Mouse (Mus musculus): ENCODE measurements around the gene Usp43. TPM values are rescaled to one million over a fixed set of nuclear protein-coding genes. Genes with fewer than 3 reads are reported as not detected.

The Usp43 gene
- polyA plus RNA-seq, 1 experiment from 2014 or later, result 0.51 TPM

DNA sequence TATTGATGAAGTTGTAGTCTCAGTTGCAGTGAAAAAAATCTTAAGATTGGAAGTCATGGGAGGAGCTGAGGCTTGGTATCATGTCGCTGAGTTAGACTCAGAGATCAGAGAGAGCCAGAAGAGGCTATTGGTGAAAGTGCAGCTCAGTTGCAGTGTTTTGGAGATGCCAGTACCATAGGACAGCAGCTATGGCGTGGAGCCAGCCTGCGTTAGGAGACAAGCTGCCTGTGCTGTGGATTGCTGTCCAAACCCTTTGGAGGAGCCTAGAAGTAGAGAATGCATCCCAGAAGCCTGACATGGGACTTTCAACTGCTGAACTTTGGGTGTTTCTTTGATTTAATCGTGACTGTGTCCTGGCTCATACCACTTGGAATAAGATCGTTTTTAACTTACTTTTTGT lies 90.1 kb downstream of the Usp43 start:
- Histone ChIP-seq H3K36me3 (no peaks in the 10 kb centered on the region), H3K9me3 (no peaks in the 10 kb centered on the region), H3K9ac (no peak overlapping the region), H3K4me2 (replicated peaks) (no peak overlapping the region), H3K4me3 (no peak overlapping the region), H3K27ac (no peak overlapping the region), H3K4me1 (peaks cover 11% of the 10 kb centered on the region; the same call in 1 of the 2 replicates), H3K27me3 (no peaks in the 10 kb centered on the region)
- ATAC-seq (ENCODE audit: low FRiP score, low read depth), result no peak
- WGBS, result 70% methylated on average over 5 of the region's 5 CpGs

DNA sequence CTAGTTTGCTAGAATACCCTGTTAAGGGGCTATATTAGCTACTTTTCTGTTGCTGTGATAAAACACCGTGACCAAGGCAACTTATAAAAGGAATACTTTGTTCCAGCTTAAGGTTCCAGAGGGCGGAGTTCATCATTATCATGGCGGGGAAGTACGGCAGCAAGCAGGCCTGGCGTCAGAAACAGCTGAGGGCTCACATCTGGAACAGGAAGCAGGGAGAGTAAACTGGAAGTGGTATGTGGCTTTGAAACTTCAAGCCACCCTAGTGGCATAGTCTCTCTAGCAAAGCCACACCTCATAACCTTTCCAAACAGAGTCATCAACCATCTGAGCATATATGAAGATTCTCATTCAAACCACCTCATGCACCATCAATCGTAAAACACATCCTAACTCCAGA lies 92.4 kb downstream of the Usp43 start:
- H3K27ac ChIP-seq, result no peak overlapping the region
- no peaks in the 10 kb centered on the region for H3K36me3 ChIP-seq
- no peak overlapping the region for H3K4me2 ChIP-seq (replicated peaks)
- H3K4me3 ChIP-seq, result no peak overlapping the region
- no peaks in the 10 kb centered on the region for H3K9me3 ChIP-seq
- WGBS, result 62% methylated on average over 6 of the region's 6 CpGs
- peaks cover 11% of the 10 kb centered on the region; the same call in 1 of the 2 replicates for H3K4me1 ChIP-seq
- no peak for ATAC-seq (ENCODE audit: low FRiP score, low read depth)
- no peak overlapping the region for H3K9ac ChIP-seq
- no peaks in the 10 kb centered on the region for H3K27me3 ChIP-seq

DNA sequence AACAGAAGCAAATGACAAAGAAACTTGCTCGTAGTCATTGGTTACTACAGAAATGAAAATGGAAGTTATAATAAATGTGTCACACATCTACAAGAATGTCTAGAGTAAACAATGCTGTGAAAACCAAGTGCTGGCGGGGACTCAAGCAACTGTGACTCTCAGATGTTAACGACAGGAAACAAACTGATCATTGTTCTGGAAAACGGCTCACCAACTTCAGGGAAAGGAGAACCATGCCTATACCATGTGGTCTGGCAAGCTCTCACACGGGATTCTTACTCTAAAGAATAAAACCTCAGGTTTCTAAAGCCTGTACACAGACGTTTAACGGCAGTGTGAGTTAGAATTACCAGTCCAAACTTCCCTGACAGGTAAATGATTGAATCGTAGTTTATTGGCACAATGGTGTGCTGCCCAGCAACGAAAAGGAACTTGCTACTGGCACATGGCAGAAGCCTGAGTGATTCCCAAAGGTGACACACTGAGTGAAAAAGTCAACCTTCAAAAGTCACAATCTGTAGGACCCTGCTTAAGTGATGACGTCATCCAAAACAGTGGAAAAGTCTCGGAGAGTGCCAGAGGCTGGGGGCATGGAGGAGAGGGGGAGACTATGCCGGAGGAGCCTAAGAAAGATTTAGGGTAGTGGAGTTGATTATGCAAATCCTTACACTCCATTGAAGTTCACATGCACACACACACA lies 93.4 kb downstream of the Usp43 start:
- 37% methylated on average over 12 of the region's 12 CpGs for WGBS
- Histone ChIP-seq H3K4me1 (peaks cover 11% of the 10 kb centered on the region; the same call in 1 of the 2 replicates), H3K27ac (peak overlapping the region; percentile 44), H3K4me2 (replicated peaks) (no peak overlapping the region), H3K9ac (no peak overlapping the region), H3K27me3 (no peaks in the 10 kb centered on the region), H3K36me3 (no peaks in the 10 kb centered on the region), H3K9me3 (no peaks in the 10 kb centered on the region), H3K4me3 (no peak overlapping the region)
- ATAC-seq (ENCODE audit: low FRiP score, low read depth), result no peak

DNA sequence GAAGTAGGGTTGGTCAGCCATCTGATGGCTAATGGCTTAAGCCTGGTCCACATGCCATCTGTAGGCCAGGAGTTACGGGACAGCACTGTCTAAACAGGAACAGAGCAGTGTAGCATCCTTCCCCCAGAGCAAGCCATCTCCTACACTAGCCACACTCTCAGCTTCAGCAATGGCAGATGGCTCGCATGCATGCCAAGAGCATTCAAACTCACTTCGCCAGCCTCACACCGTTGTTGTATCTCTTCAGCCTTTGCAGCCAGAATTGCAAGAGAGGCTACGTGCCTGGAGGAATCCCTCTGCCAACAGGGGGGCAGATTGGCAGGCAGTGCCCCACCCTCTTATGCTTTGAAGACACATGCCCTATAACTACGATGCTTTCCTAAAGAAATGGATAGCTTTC lies 100.4 kb downstream of the Usp43 start:
- Histone ChIP-seq H3K9me3 (no peaks in the 10 kb centered on the region), H3K27me3 (0 out of 2 replicates have a peak, but pooled peaks cover 2% of the 10 kb centered on the region), H3K4me2 (replicated peaks) (no peak overlapping the region), H3K4me3 (no peak overlapping the region), H3K4me1 (peaks cover 10% of the 10 kb centered on the region), H3K9ac (no peak overlapping the region), H3K27ac (no peak overlapping the region), H3K36me3 (no peaks in the 10 kb centered on the region)
- WGBS, result 87% methylated on average over 6 of the region's 6 CpGs
- ATAC-seq (ENCODE audit: low FRiP score, low read depth), result no peak

DNA sequence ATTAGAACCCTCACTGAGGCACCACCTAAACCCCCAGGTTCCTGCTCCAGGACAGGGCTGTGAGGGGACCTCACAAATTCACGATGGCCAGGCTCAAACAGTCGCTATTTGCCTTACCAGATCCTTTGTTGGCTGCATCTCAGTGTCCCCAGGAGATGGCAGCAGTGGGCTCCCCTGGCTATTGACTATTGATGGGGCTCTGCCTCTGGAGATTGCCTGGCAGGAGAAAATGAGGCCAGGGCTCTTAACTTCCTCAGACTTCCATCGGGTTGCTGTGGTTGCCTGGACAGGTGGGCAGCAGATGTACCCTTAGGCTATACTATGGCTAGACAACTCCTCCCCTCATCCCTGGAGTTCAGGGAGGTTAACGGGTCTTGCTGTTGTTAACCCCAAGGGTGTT lies 101.7 kb downstream of the Usp43 start:
- H3K9me3 ChIP-seq, result no peaks in the 10 kb centered on the region
- no peaks in the 10 kb centered on the region for H3K36me3 ChIP-seq
- no peak overlapping the region for H3K4me2 ChIP-seq (replicated peaks)
- ATAC-seq (ENCODE audit: low FRiP score, low read depth), result no peak
- no peak overlapping the region for H3K4me3 ChIP-seq
- no peak overlapping the region for H3K9ac ChIP-seq
- WGBS, result 10% methylated on average over 4 of the region's 4 CpGs
- H3K27me3 ChIP-seq, result 0 out of 2 replicates have a peak, but pooled peaks cover 2% of the 10 kb centered on the region
- H3K4me1 ChIP-seq, result peaks cover 10% of the 10 kb centered on the region
- no peak overlapping the region for H3K27ac ChIP-seq

DNA sequence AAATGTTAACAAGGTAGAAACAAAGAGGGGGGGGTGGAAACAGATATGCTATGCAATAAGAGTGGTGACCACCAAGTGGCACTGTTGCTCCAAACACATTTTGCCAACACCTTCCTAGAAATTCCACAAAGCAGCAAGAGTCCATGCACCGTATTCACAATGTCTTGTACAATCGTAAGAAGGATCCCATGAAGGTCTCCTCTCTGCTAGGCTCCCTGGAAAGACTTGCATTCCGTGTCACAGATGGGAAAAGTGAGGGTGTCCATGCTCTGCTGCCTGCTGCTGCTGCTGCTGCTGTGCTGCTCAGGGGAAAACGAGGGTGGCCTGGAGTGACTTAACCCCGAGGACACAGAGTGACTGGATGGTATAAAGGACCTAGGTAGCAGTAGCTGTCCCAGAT lies 102.3 kb downstream of the Usp43 start:
- no peaks in the 10 kb centered on the region for H3K9me3 ChIP-seq
- H3K4me3 ChIP-seq, result 0 out of 2 replicates have a peak overlapping the region, but pooled peaks have one; percentile 5
- no peak overlapping the region for H3K9ac ChIP-seq
- no peak overlapping the region for H3K27ac ChIP-seq
- H3K4me1 ChIP-seq, result peaks cover 10% of the 10 kb centered on the region
- 11% methylated on average over 5 of the region's 5 CpGs for WGBS
- 0 out of 2 replicates have a peak, but pooled peaks cover 2% of the 10 kb centered on the region for H3K27me3 ChIP-seq
- no peaks in the 10 kb centered on the region for H3K36me3 ChIP-seq
- H3K4me2 ChIP-seq (replicated peaks), result peak overlapping the region; percentile 51
- no peak for ATAC-seq (ENCODE audit: low FRiP score, low read depth)

DNA sequence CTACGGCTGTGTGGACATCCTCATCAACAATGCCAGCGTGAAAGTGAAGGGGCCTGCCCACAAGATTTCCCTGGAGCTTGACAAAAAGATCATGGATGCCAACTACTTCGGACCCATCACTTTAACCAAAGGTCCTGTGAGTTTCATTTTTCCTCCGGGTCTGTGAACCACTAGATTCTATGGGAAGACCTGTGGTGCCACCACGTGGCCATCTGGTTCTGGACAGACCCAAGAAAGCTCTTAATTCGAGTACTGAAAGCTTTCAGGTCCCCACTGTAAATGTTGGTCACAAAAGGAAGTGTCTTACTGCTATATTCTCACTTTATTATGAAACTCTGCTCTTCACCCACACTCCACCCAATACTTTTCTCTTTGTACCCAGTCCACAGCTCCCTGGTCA lies 110.4 kb downstream of the Usp43 start:
- ATAC-seq (ENCODE audit: low FRiP score, low read depth), result no peak
- no peak overlapping the region for H3K9ac ChIP-seq
- H3K27me3 ChIP-seq, result no peaks in the 10 kb centered on the region
- H3K4me1 ChIP-seq, result no peaks in the 10 kb centered on the region
- WGBS, result 75% methylated on average over 6 of the region's 6 CpGs
- no peaks in the 10 kb centered on the region for H3K9me3 ChIP-seq
- no peak overlapping the region for H3K4me3 ChIP-seq
- no peak overlapping the region for H3K4me2 ChIP-seq (replicated peaks)
- H3K27ac ChIP-seq, result no peak overlapping the region
- no peaks in the 10 kb centered on the region for H3K36me3 ChIP-seq

DNA sequence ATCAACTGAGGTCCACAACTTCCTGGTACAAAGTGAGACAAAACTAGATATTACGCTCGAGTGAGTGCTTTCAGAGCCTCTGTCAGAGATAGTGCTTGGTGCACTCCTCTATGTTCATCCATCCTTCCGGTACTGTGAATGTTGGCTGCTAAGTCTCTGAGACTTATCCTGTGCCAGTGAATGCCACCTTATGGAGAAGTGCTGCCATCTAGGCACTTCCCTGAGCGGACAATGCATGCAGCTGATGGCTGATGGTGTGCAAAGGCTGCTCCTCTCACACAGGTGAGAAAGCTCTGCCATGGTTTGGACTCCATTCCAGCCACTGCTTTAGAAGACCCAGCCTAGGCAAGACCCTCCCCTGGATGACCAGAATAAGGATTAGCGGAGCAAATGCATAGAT lies 113.9 kb downstream of the Usp43 start:
- Histone ChIP-seq H3K27me3 (no peaks in the 10 kb centered on the region), H3K27ac (no peak overlapping the region), H3K4me2 (replicated peaks) (no peak overlapping the region), H3K9me3 (no peaks in the 10 kb centered on the region), H3K4me3 (no peak overlapping the region), H3K36me3 (no peaks in the 10 kb centered on the region), H3K9ac (no peak overlapping the region), H3K4me1 (no peaks in the 10 kb centered on the region)
- ATAC-seq (ENCODE audit: low FRiP score, low read depth), result no peak
- WGBS, result 85% methylated on average over 5 of the region's 5 CpGs

DNA sequence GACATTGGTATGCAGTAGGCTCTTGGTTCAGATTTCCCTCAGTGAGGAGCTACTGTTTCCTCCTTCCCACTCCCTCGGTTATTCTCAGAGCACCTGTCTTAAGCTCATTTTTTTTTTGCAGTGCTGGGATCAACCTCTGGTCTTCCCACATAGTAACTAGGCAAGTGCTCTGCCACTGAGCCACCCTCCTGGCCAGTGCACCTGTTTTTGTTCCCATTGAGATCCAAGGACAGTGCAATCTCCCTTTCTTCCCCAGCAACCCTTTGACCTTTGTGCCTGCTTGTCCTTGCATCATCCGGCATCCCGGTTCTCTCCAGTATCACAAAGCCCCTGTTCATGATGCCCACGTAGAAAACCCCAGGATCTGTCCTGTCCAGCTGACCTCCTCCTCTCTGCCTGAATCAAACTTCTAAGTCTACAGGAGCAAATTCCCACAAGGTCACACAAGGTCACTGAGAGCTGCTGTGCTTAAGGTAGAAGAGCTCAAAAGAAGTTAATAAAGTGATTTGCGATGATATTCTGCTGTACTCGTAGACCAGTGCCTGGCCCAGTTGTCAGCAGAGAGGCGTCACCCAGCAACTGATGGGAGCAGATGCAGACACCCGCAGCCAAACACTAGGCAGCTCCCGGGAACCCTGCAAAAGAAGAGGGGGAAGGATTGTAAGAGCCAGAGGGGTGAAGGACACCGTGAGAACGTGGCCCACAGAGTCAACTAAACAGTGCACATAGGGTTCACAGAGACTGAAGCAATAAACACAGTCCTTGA lies 114.9 kb downstream of the Usp43 start:
- no peak overlapping the region for H3K27ac ChIP-seq
- no peak overlapping the region for H3K4me2 ChIP-seq (replicated peaks)
- no peaks in the 10 kb centered on the region for H3K36me3 ChIP-seq
- H3K9me3 ChIP-seq, result no peaks in the 10 kb centered on the region
- H3K27me3 ChIP-seq, result no peaks in the 10 kb centered on the region
- H3K4me1 ChIP-seq, result no peaks in the 10 kb centered on the region
- no peak overlapping the region for H3K4me3 ChIP-seq
- H3K9ac ChIP-seq, result no peak overlapping the region
- WGBS, result 82% methylated on average over 11 of the region's 11 CpGs
- ATAC-seq (ENCODE audit: low FRiP score, low read depth), result no peak

DNA sequence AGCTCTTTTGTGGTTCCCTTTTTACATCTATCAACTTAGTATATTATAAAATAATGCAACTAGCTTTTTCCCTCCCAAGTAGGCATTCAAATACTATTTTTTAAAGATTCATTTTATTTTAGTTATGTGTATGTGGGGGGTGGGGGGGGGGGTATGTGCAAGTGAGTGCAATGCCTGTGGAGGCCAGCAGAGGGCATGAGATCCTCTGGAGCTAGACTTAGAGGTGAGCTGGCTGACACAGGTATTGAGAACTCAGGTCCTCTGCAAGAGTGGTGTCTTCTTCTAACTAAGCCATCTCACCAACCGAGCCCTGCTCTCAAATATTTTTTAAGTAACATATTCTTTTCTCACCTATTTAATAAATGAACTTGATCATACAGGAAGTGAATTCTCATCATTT lies 116.4 kb downstream of the Usp43 start:
- Histone ChIP-seq H3K4me1 (peaks cover 6% of the 10 kb centered on the region), H3K27me3 (no peaks in the 10 kb centered on the region), H3K36me3 (no peaks in the 10 kb centered on the region), H3K9ac (no peak overlapping the region), H3K27ac (no peak overlapping the region), H3K4me3 (no peak overlapping the region), H3K4me2 (replicated peaks) (no peak overlapping the region), H3K9me3 (no peaks in the 10 kb centered on the region)
- no peak for ATAC-seq (ENCODE audit: low FRiP score, low read depth)
- WGBS, result 94% methylated on average over 1 of the region's 1 CpGs
